Mouse (Mus musculus) heart, embryonic 16.5 days (tissue): Measurements from ENCODE around the gene Nalcn. TPM values are rescaled to one million over a fixed set of nuclear protein-coding genes. Genes with fewer than 3 reads are reported as not detected.

Experiments
- ATAC-seq: fragments of 200-750 bp; cut with Nextera tagmentation; replicated peaks from 2 replicates; pipeline ENCODE4 v1.8.0; 2017; ENCODE audit warnings: moderate number of reproducible peaks; ENCODE audit not compliant: insufficient read depth, low FRiP score; ENCODE audit errors: extremely low read depth
- H3K27ac ChIP-seq: fragments of 300-500 bp; sonication (generic); 2 replicates; pipeline ENCODE4 v1.5.1; 2014; ENCODE audit warnings: mild to moderate bottlenecking, low read length, control low read depth, moderate library complexity
- H3K27me3 ChIP-seq: fragments of 300-500 bp; sonication (generic); 2 replicates; pipeline ENCODE4 v1.6.1; 2014; ENCODE audit warnings: low read length, mixed read lengths; ENCODE audit not compliant: control insufficient read depth, insufficient read depth
- H3K36me3 ChIP-seq: fragments of 300-500 bp; sonication (generic); 2 replicates; pipeline ENCODE4 v1.6.1; 2014; ENCODE audit not compliant: control insufficient read depth, insufficient read depth
- H3K4me1 ChIP-seq: fragments of 300-500 bp; sonication (generic); 2 replicates; pipeline ENCODE4 v1.6.1; 2014; ENCODE audit warnings: low read length, mixed read lengths; ENCODE audit not compliant: control insufficient read depth, insufficient read depth
- H3K4me2 ChIP-seq: fragments of 300-500 bp; sonication (generic); 2 replicates; pipeline ENCODE4 v1.6.1; 2014; ENCODE audit warnings: low read depth, mild to moderate bottlenecking, control low read depth, low read length
- H3K4me3 ChIP-seq: fragments of 300-500 bp; sonication (generic); 2 replicates; pipeline ENCODE4 v1.5.1; 2014; ENCODE audit warnings: mild to moderate bottlenecking, control low read depth, low read length
- H3K9ac ChIP-seq: fragments of 300-500 bp; sonication (generic); 2 replicates; pipeline ENCODE4 v1.6.1; 2014; ENCODE audit warnings: low read length, control low read depth
- H3K9me3 ChIP-seq: fragments of 300-500 bp; sonication (generic); replicated peaks from 2 replicates; pipeline ENCODE4 v1.6.1; 2016; ENCODE audit warnings: low read length; ENCODE audit not compliant: control insufficient read depth
- WGBS: fragments of 180-500 bp; shearing (Covaris S2); extraction: QIAGEN DNeasy Blood & Tissue Kit; methylation state at CpG from one replicate; pipeline ENCODE4 v1.1.7; 2014; 5-methylcytosine and 5-hydroxymethylcytosine counted together
- polyA plus RNA-seq: library from polyadenylated mRNA; unstranded; fragments of >200 nt; fragmentation: Nextera tagmentation; extraction: Ambion mirVana; gene quantifications from 2 replicates; pipeline ENCODE4 v1.2.1, GENCODE M21; 2015

Gene Nalcn
- polyA plus RNA-seq, 1 experiment from 2014 or later, result 0.09 TPM

DNA sequence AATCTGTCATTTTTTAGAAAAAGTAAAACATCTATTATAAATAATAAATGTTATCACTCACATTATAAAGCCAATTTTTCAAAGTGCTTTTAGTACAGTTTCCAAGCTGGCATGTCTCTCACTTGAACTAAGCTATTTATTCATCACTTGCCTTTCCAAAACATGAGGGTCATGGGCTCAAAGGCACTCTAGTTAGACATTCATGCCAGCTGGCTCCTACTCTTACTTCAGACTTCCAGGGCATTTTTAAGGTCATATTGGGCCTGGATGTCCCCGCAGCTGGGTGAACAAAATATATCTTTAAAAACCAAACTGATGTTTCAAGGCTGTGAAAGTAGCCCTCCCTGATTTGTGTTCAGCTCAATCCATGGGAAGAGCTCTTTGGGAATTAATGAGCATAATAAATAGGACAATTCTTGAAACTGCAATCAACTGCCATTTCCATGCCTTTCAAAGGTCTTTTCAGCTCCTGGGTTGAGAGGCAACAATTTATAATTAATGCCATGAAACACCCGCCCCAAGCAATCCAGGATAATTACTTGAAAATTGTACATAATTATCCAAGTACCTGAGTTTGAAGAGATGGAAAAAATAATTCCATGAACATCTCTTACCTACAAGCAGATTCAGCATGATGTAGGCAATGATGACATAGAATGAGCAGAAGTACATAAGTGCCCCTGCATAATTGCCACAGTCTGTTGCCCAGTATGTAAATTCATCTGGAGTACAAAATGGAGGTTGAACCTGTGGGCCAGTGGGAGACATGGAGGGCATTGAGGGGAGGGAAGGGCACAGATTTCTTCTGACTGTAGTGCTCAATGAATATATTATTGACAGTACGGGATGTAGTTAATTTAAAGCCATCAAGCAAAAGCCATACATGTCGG is 335.6 kb downstream of the Nalcn start:
- 81% methylated on average over 4 of the region's 4 CpGs for WGBS
- Histone ChIP-seq H3K4me1 (no peaks in the 10 kb centered on the region), H3K4me2 (no peak overlapping the region), H3K4me3 (no peak overlapping the region), H3K9ac (no peak overlapping the region), H3K27me3 (no peaks in the 10 kb centered on the region), H3K27ac (no peak overlapping the region), H3K36me3 (no peaks in the 10 kb centered on the region), H3K9me3 (no peaks in the 10 kb centered on the region)
- no peak for ATAC-seq

DNA sequence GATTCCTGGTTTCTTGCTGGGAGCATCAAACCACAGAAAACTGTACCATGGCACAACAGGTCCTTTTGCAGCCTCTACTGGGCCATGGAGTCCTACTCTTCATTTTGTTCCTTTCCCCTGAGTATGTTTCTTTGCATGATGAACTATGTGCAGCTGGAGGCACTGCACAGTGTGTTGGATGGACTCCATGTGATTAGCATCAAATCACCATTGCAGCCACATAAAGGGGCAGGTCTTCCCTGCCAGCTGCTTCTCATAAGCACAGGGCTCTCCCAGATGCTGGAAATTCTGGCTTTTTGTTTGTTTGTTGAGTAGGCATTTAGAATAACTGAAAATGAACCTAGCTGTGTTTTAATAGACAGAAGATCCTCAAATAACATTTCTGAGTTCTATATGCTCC is 344.8 kb downstream of the Nalcn start:
- Histone ChIP-seq H3K4me1 (no peaks in the 10 kb centered on the region), H3K4me3 (no peak overlapping the region), H3K4me2 (no peak overlapping the region), H3K9ac (no peak overlapping the region), H3K27ac (no peak overlapping the region), H3K27me3 (no peaks in the 10 kb centered on the region), H3K9me3 (no peaks in the 10 kb centered on the region), H3K36me3 (no peaks in the 10 kb centered on the region)
- ATAC-seq, result no peak

DNA sequence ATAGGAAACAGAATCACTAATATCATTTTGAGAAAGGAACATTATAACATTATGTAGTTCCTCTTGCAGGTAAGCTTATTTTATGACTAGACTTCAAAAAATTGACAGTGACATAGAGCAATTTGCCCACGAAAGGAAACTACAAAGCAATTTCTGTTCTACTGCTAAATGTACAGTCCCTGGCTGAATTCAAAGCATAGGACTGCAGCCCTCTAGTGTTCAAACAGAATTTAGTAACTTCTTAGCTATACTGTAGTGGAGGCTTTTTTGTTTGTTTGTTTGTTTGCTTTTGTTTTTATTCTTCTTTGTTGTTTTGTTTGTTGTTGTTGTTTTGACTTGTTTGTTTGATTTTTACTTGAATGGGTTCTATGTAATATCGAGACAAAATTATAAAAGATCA is 354.8 kb downstream of the Nalcn start:
- Histone ChIP-seq H3K4me2 (no peak overlapping the region), H3K9me3 (no peaks in the 10 kb centered on the region), H3K4me1 (no peaks in the 10 kb centered on the region), H3K9ac (no peak overlapping the region), H3K4me3 (no peak overlapping the region), H3K36me3 (no peaks in the 10 kb centered on the region), H3K27me3 (no peaks in the 10 kb centered on the region), H3K27ac (no peak overlapping the region)
- 70% methylated on average over 2 of the region's 2 CpGs for WGBS
- ATAC-seq, result no peak

GRCm38 (mm10) chr14:123240738-123241137 is 386.2 kb downstream of the Nalcn start:
- WGBS, result 47% methylated on average over 1 of the region's 1 CpGs
- no peak overlapping the region for H3K4me2 ChIP-seq
- no peaks in the 10 kb centered on the region for H3K9me3 ChIP-seq
- H3K27me3 ChIP-seq, result no peaks in the 10 kb centered on the region
- no peak overlapping the region for H3K4me3 ChIP-seq
- H3K27ac ChIP-seq, result no peak overlapping the region
- no peaks in the 10 kb centered on the region for H3K36me3 ChIP-seq
- no peaks in the 10 kb centered on the region for H3K4me1 ChIP-seq
- H3K9ac ChIP-seq, result no peak overlapping the region
- no peak for ATAC-seq

- Histone ChIP-seq H3K27me3 (no peaks in the 10 kb centered on the region), H3K9ac (no peak overlapping the region), H3K27ac (no peak overlapping the region), H3K4me3 (no peak overlapping the region), H3K4me1 (no peaks in the 10 kb centered on the region), H3K36me3 (no peaks in the 10 kb centered on the region), H3K9me3 (no peaks in the 10 kb centered on the region), H3K4me2 (no peak overlapping the region)
- WGBS, result 5% methylated on average over 2 of the region's 2 CpGs
- no peak for ATAC-seq
Measured at GRCm38 (mm10) chr14:123239945-123240344, 387.0 kb downstream of the Nalcn start.

GRCm38 (mm10) chr14:123237002-123237401 is 389.9 kb downstream of the Nalcn start:
- Histone ChIP-seq H3K27me3 (no peaks in the 10 kb centered on the region), H3K27ac (no peak overlapping the region), H3K4me1 (no peaks in the 10 kb centered on the region), H3K4me3 (no peak overlapping the region), H3K36me3 (no peaks in the 10 kb centered on the region), H3K9ac (no peak overlapping the region), H3K4me2 (no peak overlapping the region), H3K9me3 (no peaks in the 10 kb centered on the region)
- WGBS, result 61% methylated on average over 2 of the region's 2 CpGs
- ATAC-seq, result no peak

DNA sequence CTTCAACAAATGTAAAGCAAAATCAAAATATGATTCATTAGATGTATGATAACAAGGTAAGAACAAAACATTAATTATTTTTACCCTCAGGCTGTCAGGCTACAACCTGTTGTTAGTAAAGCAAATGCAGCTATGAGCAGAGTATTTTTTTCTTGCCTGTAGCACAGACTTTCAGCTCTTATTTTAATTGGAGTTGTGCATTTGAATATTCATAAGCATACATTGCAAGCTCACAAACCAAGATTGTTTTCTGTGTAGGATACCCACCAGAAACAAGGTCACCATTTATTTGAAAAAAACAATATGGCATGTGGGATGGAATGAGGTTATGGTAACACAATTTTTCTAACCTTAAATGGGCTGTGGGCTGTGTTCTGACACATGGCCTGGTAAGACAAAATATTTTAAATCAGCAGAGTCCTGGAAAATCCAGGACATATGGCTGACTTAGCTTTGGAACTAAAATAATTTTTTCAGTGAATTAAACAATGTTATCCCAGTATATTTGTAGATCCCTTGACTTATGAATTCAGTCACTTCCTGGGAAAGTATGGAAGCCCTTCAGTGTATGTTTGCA is 394.2 kb downstream of the Nalcn start:
- ATAC-seq, result no peak

More for the DNA sequence above, 394.2 kb downstream of the Nalcn start:
- Histone ChIP-seq H3K4me2 (no peak overlapping the region), H3K27me3 (no peaks in the 10 kb centered on the region), H3K27ac (no peak overlapping the region), H3K9me3 (no peaks in the 10 kb centered on the region), H3K4me3 (no peak overlapping the region), H3K9ac (no peak overlapping the region), H3K4me1 (no peaks in the 10 kb centered on the region), H3K36me3 (no peaks in the 10 kb centered on the region)

Other genes starting within 250 kb of the Nalcn start
- 0.89 and 1.7 TPM in 2 replicates for gene Itgbl1, start 32.8 kb upstream of the Nalcn start, polyA plus RNA-seq